Mouse (Mus musculus): ENCODE results near the gene Slco3a1. TPM values are rescaled to one million over a fixed set of nuclear protein-coding genes. Genes with fewer than 3 reads are reported as not detected.

Slco3a1 gene
- total and polyA plus RNA-seq, 2 experiments from 2014 or later, result 10.5 to 24.8 TPM

DNA sequence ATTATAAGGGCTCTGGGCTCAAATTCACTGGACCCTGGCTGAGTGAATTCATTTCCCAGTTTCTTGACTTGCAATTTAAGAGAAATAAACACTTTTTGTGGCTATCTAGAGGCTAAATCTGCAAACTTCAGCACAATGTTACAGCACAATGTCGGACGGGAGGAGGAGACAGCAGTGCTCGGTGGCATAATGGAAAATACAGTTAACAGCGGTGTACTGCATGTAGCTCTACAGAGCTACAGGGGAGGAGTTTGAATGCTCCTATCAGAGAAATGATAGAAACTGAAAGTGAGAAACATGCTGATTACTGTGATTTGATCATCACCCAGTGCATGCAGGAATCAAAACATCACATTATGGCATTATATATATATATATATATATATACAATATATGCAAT, 68.5 kb downstream of the Slco3a1 start:
- Histone ChIP-seq H3K9ac (replicated peaks; ENCODE audit: low read depth, low read length) (no peak overlapping the region), H3K27ac (ENCODE audit: low read depth) (no peak overlapping the region), H3K4me2 (ENCODE audit: low read depth, low read length) (no peak overlapping the region), H3K36me3 (replicated peaks; ENCODE audit: control insufficient read depth, insufficient read depth, low read length) (no peaks in the 10 kb centered on the region), H3K27me3 (ENCODE audit: control insufficient read depth, insufficient read depth, low read length) (no peaks in the 10 kb centered on the region), H3K4me3 (ENCODE audit: low read depth, low read length) (no peak overlapping the region), H3K9me3 (replicated peaks; ENCODE audit: control insufficient read depth, low read length) (no peaks in the 10 kb centered on the region), H3K4me1 (ENCODE audit: control insufficient read depth, insufficient read depth) (no peaks in the 10 kb centered on the region)
- WGBS, result 76% methylated on average over 4 of the region's 4 CpGs
- DNase-seq (ENCODE audit: low spot score) (no peak), ATAC-seq (ENCODE audit: insufficient read depth, low read depth) (no peak)
- TF ChIP-seq EP300 (IDR thresholded peaks at IDR 0.05; ENCODE audit: low read depth), result no peak
- TF ChIP-seq CTCF (IDR thresholded peaks at IDR 0.05; ENCODE audit: low read depth), result no peak

DNA sequence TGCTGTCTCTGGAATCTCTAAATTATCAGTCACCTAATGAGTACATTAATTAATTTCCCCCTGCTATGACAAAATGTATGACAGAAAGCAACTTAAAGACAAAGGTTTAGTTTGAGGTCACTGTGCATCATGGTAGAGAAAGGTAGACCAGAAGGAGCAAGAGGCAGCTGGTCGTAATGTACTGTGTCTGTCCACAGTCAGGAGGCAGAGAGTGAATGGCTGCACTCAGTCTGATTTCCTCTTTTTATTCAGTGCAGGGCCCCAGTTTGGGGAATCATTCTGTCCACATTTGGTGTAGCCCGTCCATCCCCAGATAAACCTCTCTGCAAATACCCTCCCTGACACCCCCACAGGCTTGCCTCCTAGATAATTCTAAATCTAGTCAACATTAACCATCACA, 68.9 kb downstream of the Slco3a1 start:
- 77% methylated on average over 2 of the region's 2 CpGs for WGBS
- no peak for ATAC-seq (ENCODE audit: insufficient read depth, low read depth)

DNA sequence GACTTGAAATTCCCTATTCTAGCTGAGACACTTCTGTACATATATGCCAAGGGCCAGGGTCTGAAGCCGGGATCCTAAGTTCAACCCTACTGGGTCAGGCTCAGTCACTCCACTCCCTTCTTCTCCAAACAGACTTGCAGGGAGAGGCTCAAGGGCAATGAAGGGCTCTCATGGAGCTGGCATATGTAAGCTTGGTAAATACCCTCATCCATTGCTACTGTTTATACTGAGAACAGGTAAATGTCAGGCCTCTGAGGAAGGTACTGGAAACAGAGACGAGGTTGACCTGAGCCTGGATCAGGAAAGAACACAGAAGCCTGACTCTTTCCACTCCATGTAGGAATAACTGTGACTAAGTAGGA, 70.6 kb downstream of the Slco3a1 start:
- no peak overlapping the region for H3K4me2 ChIP-seq (ENCODE audit: low read depth, low read length)
- no peak overlapping the region for H3K27ac ChIP-seq (ENCODE audit: low read depth)
- DNase-seq (ENCODE audit: low spot score) (no peak), ATAC-seq (ENCODE audit: insufficient read depth, low read depth) (no peak)
- H3K9me3 ChIP-seq (replicated peaks; ENCODE audit: control insufficient read depth, low read length), result no peaks in the 10 kb centered on the region
- TF ChIP-seq CTCF (IDR thresholded peaks at IDR 0.05; ENCODE audit: low read depth) (no peak), EP300 (IDR thresholded peaks at IDR 0.05; ENCODE audit: low read depth) (no peak)
- no peaks in the 10 kb centered on the region for H3K4me1 ChIP-seq (ENCODE audit: control insufficient read depth, insufficient read depth)
- no peak overlapping the region for H3K9ac ChIP-seq (replicated peaks; ENCODE audit: low read depth, low read length)
- H3K36me3 ChIP-seq (replicated peaks; ENCODE audit: control insufficient read depth, insufficient read depth, low read length), result no peaks in the 10 kb centered on the region
- no peaks in the 10 kb centered on the region for H3K27me3 ChIP-seq (ENCODE audit: control insufficient read depth, insufficient read depth, low read length)
- 93% methylated on average over 2 of the region's 2 CpGs for WGBS
- H3K4me3 ChIP-seq (ENCODE audit: low read depth, low read length), result no peak overlapping the region

More for the DNA sequence above, 68.9 kb downstream of the Slco3a1 start:
- Histone ChIP-seq H3K36me3 (replicated peaks; ENCODE audit: control insufficient read depth, insufficient read depth, low read length) (no peaks in the 10 kb centered on the region), H3K4me1 (ENCODE audit: control insufficient read depth, insufficient read depth) (no peaks in the 10 kb centered on the region), H3K4me3 (ENCODE audit: low read depth, low read length) (no peak overlapping the region), H3K9ac (replicated peaks; ENCODE audit: low read depth, low read length) (no peak overlapping the region), H3K9me3 (replicated peaks; ENCODE audit: control insufficient read depth, low read length) (no peaks in the 10 kb centered on the region), H3K4me2 (ENCODE audit: low read depth, low read length) (no peak overlapping the region), H3K27me3 (ENCODE audit: control insufficient read depth, insufficient read depth, low read length) (no peaks in the 10 kb centered on the region), H3K27ac (ENCODE audit: low read depth) (no peak overlapping the region)
- TF ChIP-seq CTCF (IDR thresholded peaks at IDR 0.05; ENCODE audit: low read depth) (no peak), EP300 (IDR thresholded peaks at IDR 0.05; ENCODE audit: low read depth) (no peak)
- DNase-seq (ENCODE audit: low spot score), result no peak

DNA sequence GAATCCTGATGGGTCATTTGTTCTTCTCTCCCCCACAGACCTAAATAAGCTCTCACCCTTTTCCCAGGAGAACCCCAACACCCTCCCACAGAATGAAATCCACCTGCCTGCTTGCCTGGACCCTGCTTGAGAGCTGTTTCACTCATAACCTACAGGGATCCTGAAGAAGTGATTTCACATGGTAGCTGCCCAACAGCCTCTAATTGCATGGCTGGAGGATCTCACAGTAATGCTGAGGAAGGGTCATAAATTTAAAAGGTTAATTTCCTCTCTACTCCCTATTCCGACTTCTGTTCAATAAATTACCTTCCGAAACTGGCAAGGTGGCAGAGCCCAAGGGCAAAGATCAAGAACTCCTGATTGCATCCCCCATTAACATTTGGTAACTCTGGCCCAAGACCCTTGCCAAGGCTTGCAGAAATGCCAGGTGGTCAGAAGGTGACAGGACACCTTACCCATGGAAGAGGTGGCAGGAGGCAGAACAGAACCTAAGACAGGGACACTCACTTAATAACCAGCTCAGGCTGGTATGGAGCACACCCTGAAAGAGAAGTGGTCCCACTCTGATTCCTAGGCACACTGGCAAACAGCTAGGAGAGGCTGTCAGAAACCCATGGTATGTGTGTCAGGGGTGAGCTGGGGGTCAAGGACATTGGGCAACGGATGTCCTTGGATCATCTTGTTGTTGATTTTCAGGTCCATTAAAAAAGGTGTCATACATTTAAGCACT, 71.1 kb downstream of the Slco3a1 start:
- no peak overlapping the region for H3K4me2 ChIP-seq (ENCODE audit: low read depth, low read length)
- ATAC-seq (ENCODE audit: insufficient read depth, low read depth) (no peak; the same call in 1 of the 2 replicates), DNase-seq (ENCODE audit: low spot score) (no peak)
- TF ChIP-seq EP300 (IDR thresholded peaks at IDR 0.05; ENCODE audit: low read depth), result no peak
- no peak for TF ChIP-seq CTCF (IDR thresholded peaks at IDR 0.05; ENCODE audit: low read depth)
- no peaks in the 10 kb centered on the region for H3K27me3 ChIP-seq (ENCODE audit: control insufficient read depth, insufficient read depth, low read length)
- no peaks in the 10 kb centered on the region for H3K36me3 ChIP-seq (replicated peaks; ENCODE audit: control insufficient read depth, insufficient read depth, low read length)
- H3K9me3 ChIP-seq (replicated peaks; ENCODE audit: control insufficient read depth, low read length), result no peaks in the 10 kb centered on the region
- no peak overlapping the region for H3K27ac ChIP-seq (ENCODE audit: low read depth)
- no peak overlapping the region for H3K9ac ChIP-seq (replicated peaks; ENCODE audit: low read depth, low read length)
- no peak overlapping the region for H3K4me3 ChIP-seq (ENCODE audit: low read depth, low read length)
- 81% methylated on average over 3 of the region's 3 CpGs for WGBS
- no peaks in the 10 kb centered on the region for H3K4me1 ChIP-seq (ENCODE audit: control insufficient read depth, insufficient read depth)

DNA sequence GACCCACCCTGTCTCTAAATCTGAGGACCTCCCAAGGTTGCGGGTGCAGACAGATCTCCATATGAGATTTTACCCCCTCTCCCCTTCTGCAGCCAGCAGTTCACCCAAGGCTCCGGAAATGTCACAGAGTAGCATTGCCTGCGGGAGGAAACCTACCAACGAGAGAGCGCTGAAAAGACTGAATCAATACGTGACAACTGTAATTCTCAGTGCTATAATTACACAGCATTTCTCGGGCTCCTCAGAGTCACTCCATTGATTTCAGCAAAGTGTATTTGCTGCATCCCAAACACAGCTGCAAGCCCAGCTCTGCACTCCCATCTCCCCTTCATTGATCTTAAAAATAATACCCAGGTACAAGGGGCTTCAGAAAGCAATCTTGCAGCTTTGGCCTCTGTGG, 82.8 kb downstream of the Slco3a1 start:
- Histone ChIP-seq H3K4me2 (ENCODE audit: low read depth, low read length) (no peak overlapping the region), H3K36me3 (replicated peaks; ENCODE audit: control insufficient read depth, insufficient read depth, low read length) (no peaks in the 10 kb centered on the region), H3K9ac (replicated peaks; ENCODE audit: low read depth, low read length) (no peak overlapping the region), H3K27me3 (ENCODE audit: control insufficient read depth, insufficient read depth, low read length) (no peaks in the 10 kb centered on the region), H3K4me3 (ENCODE audit: low read depth, low read length) (no peak overlapping the region), H3K27ac (ENCODE audit: low read depth) (no peak overlapping the region), H3K4me1 (ENCODE audit: control insufficient read depth, insufficient read depth) (peaks cover 4% of the 10 kb centered on the region; the same call in 1 of the 2 replicates), H3K9me3 (replicated peaks; ENCODE audit: control insufficient read depth, low read length) (no peaks in the 10 kb centered on the region)
- DNase-seq (ENCODE audit: low spot score), result no peak
- TF ChIP-seq EP300 (IDR thresholded peaks at IDR 0.05; ENCODE audit: low read depth) (no peak), CTCF (IDR thresholded peaks at IDR 0.05; ENCODE audit: low read depth) (no peak)
- 62% methylated on average over 7 of the region's 7 CpGs for WGBS
- ATAC-seq (ENCODE audit: insufficient read depth, low read depth), result no peak

DNA sequence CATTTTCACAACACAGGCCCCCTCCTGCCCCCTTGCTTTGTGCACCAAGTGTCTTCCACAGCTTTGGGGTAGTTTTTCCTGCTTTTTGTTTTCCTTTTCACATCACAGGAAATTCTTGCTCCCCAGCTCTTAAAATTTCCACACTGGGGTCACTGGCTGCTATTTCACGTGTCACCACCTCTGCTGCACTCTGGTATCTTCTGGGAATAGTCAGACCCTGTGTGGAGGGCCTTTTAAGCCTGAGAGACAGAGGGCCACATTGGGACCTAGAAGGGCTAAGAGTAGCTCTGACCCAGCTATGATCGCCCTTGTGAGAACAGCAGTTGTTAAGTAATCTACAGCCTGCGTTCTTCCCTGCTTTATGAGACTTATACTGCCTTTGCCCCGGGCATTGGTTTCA, 87.7 kb downstream of the Slco3a1 start:
- H3K27me3 ChIP-seq (ENCODE audit: control insufficient read depth, insufficient read depth, low read length), result no peaks in the 10 kb centered on the region
- no peak overlapping the region for H3K4me3 ChIP-seq (ENCODE audit: low read depth, low read length)
- H3K27ac ChIP-seq (ENCODE audit: low read depth), result no peak overlapping the region
- H3K4me2 ChIP-seq (ENCODE audit: low read depth, low read length), result no peak overlapping the region
- WGBS, result 62% methylated on average over 4 of the region's 4 CpGs
- no peak for ATAC-seq (ENCODE audit: insufficient read depth, low read depth)
- TF ChIP-seq CTCF (IDR thresholded peaks at IDR 0.05; ENCODE audit: low read depth) (no peak), EP300 (IDR thresholded peaks at IDR 0.05; ENCODE audit: low read depth) (no peak)
- no peak overlapping the region for H3K9ac ChIP-seq (replicated peaks; ENCODE audit: low read depth, low read length)
- no peaks in the 10 kb centered on the region for H3K36me3 ChIP-seq (replicated peaks; ENCODE audit: control insufficient read depth, insufficient read depth, low read length)
- peaks cover 10% of the 10 kb centered on the region for H3K4me1 ChIP-seq (ENCODE audit: control insufficient read depth, insufficient read depth)
- H3K9me3 ChIP-seq (replicated peaks; ENCODE audit: control insufficient read depth, low read length), result no peaks in the 10 kb centered on the region
- no peak for DNase-seq (ENCODE audit: low spot score)
